Mouse (Mus musculus): Measurements from ENCODE around the gene Upb1.
"Not testable (repeated sequence)": the region's sequence is repeated elsewhere in the genome, so short reads cannot be mapped to it uniquely, and the experiment has no call there.

Upb1 gene

GRCm38 (mm10) chr10:75400958-75401357 is at the start of gene Upb1:
Gene Upb1 (plus strand): TSS chr10:75401115.
- DNase-seq (ENCODE audit: low spot score) = no peak

GRCm38 (mm10) chr10:75352541-75352940 is 48.4 kb upstream of the Upb1 start:
- DNase-seq (ENCODE audit: low spot score) = no peak

- not testable (repeated sequence) for DNase-seq (ENCODE audit: low spot score)
These were observed 47.1 kb upstream of the Upb1 start for GRCm38 (mm10) chr10:75353838-75354241.

GRCm38 (mm10) chr10:75355341-75355740 is 45.6 kb upstream of the Upb1 start:
- no peak for DNase-seq (ENCODE audit: low spot score)

- peak; percentile 44 for DNase-seq (ENCODE audit: low spot score)
These were observed 36.7 kb upstream of the Upb1 start for GRCm38 (mm10) chr10:75364214-75364690.

GRCm38 (mm10) chr10:75364796-75365195 is 36.1 kb upstream of the Upb1 start:
- no peak for DNase-seq (ENCODE audit: low spot score)

GRCm38 (mm10) chr10:75365231-75365633 is 35.7 kb upstream of the Upb1 start:
- DNase-seq (ENCODE audit: low spot score) = no peak

- not testable (repeated sequence) for DNase-seq (ENCODE audit: low spot score)
These were observed 27.1 kb upstream of the Upb1 start for GRCm38 (mm10) chr10:75373655-75374351.

GRCm38 (mm10) chr10:75378688-75379087 is 22.2 kb upstream of the Upb1 start:
- DNase-seq (ENCODE audit: low spot score) = no peak

GRCm38 (mm10) chr10:75390156-75390555 is 10.8 kb upstream of the Upb1 start:
- DNase-seq (ENCODE audit: low spot score) = no peak

GRCm38 (mm10) chr10:75390832-75391231 is 10.1 kb upstream of the Upb1 start:
- DNase-seq (ENCODE audit: low spot score) = no peak

- DNase-seq (ENCODE audit: low spot score) = no peak
These were observed 6.1 kb upstream of the Upb1 start for GRCm38 (mm10) chr10:75394796-75395195.

- no peak for DNase-seq (ENCODE audit: low spot score)
These were observed 3.9 kb upstream of the Upb1 start for GRCm38 (mm10) chr10:75396966-75397365.

- DNase-seq (ENCODE audit: low spot score) = no peak
These were observed 5.0 kb downstream of the Upb1 start for GRCm38 (mm10) chr10:75405916-75406315.

- peak; percentile 14 for DNase-seq (ENCODE audit: low spot score)
These were observed 5.8 kb downstream of the Upb1 start for GRCm38 (mm10) chr10:75406755-75407154.

- no peak for DNase-seq (ENCODE audit: low spot score)
These were observed 6.8 kb downstream of the Upb1 start for GRCm38 (mm10) chr10:75407741-75408140.

GRCm38 (mm10) chr10:75411343-75412113 is 10.6 kb downstream of the Upb1 start:
- not testable (repeated sequence) for DNase-seq (ENCODE audit: low spot score)

- DNase-seq (ENCODE audit: low spot score) = no peak
These were observed 11.5 kb downstream of the Upb1 start for GRCm38 (mm10) chr10:75412114-75413103.

GRCm38 (mm10) chr10:75414925-75415324 is 14.0 kb downstream of the Upb1 start:
- DNase-seq (ENCODE audit: low spot score) = no peak

GRCm38 (mm10) chr10:75417363-75418042 is 16.6 kb downstream of the Upb1 start:
- DNase-seq (ENCODE audit: low spot score) = no peak

GRCm38 (mm10) chr10:75418747-75419146 is 17.8 kb downstream of the Upb1 start:
- no peak for DNase-seq (ENCODE audit: low spot score)

Data from ovary, adult 18-20 months (tissue).